Mouse (Mus musculus) olfactory bulb, adult 2 months (tissue): ENCODE data around the gene Olfr1225.

Source experiments
- CTCF ChIP-seq: fragments of 200-500 bp; IDR thresholded peaks from 2 replicates; pipeline ENCODE4 v1.5.1; 2012; ENCODE audit warnings: low read depth, mild to moderate bottlenecking, low read length, moderate library complexity; ENCODE audit not compliant: insufficient read depth
- POLR2A ChIP-seq: fragments of 200-500 bp; IDR thresholded peaks from 2 replicates; pipeline ENCODE4 v1.6.1; 2012; ENCODE audit warnings: mild to moderate bottlenecking, low read depth, low read length, moderate library complexity; ENCODE audit not compliant: insufficient read depth

GRCm38 (mm10) chr2:89196325-89196982 is 22.0 kb upstream of the Olfr1225 start:
- TF ChIP-seq CTCF (no peak), POLR2A (no peak)
